ENCODE assay signal across 8 mouse cellular contexts in the genomic region with DNA sequence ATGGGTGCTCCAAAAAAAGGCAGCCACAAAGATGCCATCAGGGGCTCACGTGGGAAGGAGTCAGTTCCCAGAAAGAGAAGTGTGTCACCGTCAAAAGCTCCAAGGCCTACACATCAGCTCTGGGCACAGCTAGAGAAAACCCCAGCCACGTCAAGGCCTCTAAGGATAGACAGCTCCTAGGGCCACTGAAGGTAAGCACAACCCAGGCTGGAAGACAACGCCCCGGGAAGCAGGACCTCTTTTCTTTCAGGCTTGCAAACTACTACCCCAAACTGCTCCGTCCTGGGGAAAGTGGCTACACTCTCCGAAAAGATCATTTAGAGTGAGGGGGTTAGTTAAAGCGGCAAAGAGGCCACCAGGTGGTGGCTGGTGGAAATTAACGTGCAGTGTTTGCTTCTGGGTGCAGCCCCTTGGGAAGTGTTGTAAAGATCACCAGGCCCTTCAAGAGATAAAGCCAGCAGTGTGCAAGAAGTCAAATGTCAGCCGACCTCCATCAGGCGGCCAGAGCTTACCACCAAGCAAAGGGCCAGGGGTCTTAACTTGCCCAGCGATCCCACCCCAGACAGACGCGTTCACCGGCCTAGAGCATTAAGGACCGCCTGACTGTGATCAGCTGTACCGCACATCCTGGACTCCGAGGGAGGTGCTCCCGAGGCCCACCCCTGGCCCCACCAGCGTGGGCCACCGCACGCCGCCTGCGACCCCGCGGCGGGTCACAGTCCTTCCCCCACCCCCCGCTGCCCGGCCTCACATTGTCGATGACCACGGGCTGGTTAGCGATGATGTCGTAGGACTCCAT. TPM values are rescaled to one million over a fixed set of nuclear protein-coding genes. Genes with fewer than 3 reads are reported as not detected.
A peak's percentile ranks its signal among the peaks of the same experiment; 100 is the strongest.
DNase-seq lines count a peak whose midpoint lies in the region; ATAC-seq and TF ChIP-seq lines count a peak whose summit lies in the region.

No protein-coding gene starts in this region.

- peak; percentile 55; the same call in 1 of the 2 replicates for TF ChIP-seq CTCF in brain, embryonic 14.5 days (IDR thresholded peaks at IDR 0.05; ENCODE audit: borderline replicate concordance, extremely low read depth, insufficient read depth, insufficient read length)
- peak; percentile 66 for TF ChIP-seq CTCF in forebrain, postnatal 0 days (IDR thresholded peaks at IDR 0.05; ENCODE audit: low read depth)

- WGBS in forebrain, postnatal 0 days = 4% methylated on average over 33 of the region's 33 CpGs
- WGBS in intestine, embryonic 16.5 days = under 1% methylated on average over 33 of the region's 33 CpGs
- WGBS in liver, embryonic 16.5 days (ENCODE audit: insufficient replicate concordance) = under 1% methylated on average over 33 of the region's 33 CpGs
- under 1% methylated on average over 33 of the region's 33 CpGs for WGBS in neural tube, embryonic 12.5 days

- H3K27me3 ChIP-seq in forebrain, postnatal 0 days (ENCODE audit: insufficient read depth, low read length) = no peaks in the 10 kb centered on the region
- H3K27me3 ChIP-seq in intestine, embryonic 16.5 days (replicated peaks; ENCODE audit: control insufficient read depth, insufficient read depth, low read length) = no peaks in the 10 kb centered on the region
- no peaks in the 10 kb centered on the region for H3K27me3 ChIP-seq in liver, embryonic 16.5 days (ENCODE audit: control insufficient read depth, insufficient read depth, low read depth, low read length)
- no peaks in the 10 kb centered on the region for H3K27me3 ChIP-seq in neural tube, embryonic 12.5 days (replicated peaks)

- H3K36me3 ChIP-seq in forebrain, postnatal 0 days (ENCODE audit: insufficient read depth) = peaks cover 26% of the 10 kb centered on the region
- peaks cover 8% of the 10 kb centered on the region; the same call in 1 of the 2 replicates for H3K36me3 ChIP-seq in intestine, embryonic 16.5 days (ENCODE audit: control insufficient read depth, insufficient read depth, low read length)
- H3K36me3 ChIP-seq in liver, embryonic 16.5 days (ENCODE audit: control insufficient read depth, insufficient read depth) = peaks cover 11% of the 10 kb centered on the region
- H3K36me3 ChIP-seq in neural tube, embryonic 12.5 days = peaks cover 32% of the 10 kb centered on the region

- H3K9ac ChIP-seq in forebrain, postnatal 0 days = peak overlapping the region; percentile 91
- H3K9ac ChIP-seq in intestine, embryonic 16.5 days (ENCODE audit: low read depth, low read length) = peak overlapping the region; percentile 97
- H3K9ac ChIP-seq in liver, embryonic 16.5 days (ENCODE audit: low read depth, low read length) = peak overlapping the region; percentile 88
- peak overlapping the region; percentile 87 for H3K9ac ChIP-seq in neural tube, embryonic 12.5 days

- peak overlapping the region; percentile 86 for H3K27ac ChIP-seq in forebrain, postnatal 0 days (ENCODE audit: low read depth, low read length)
- H3K27ac ChIP-seq in intestine, embryonic 16.5 days (ENCODE audit: low read length) = peak overlapping the region; percentile 82
- H3K27ac ChIP-seq in liver, embryonic 16.5 days (ENCODE audit: low read length) = peak overlapping the region; percentile 69
- H3K27ac ChIP-seq in neural tube, embryonic 12.5 days = peak overlapping the region; percentile 63; the same call in 1 of the 2 replicates

- no peaks in the 10 kb centered on the region for H3K9me3 ChIP-seq in forebrain, postnatal 0 days (ENCODE audit: low read length)
- no peaks in the 10 kb centered on the region for H3K9me3 ChIP-seq in intestine, embryonic 16.5 days (ENCODE audit: control insufficient read depth, low read length)
- H3K9me3 ChIP-seq in liver, embryonic 16.5 days (replicated peaks; ENCODE audit: control insufficient read depth, low read length) = no peaks in the 10 kb centered on the region
- H3K9me3 ChIP-seq in neural tube, embryonic 12.5 days = no peaks in the 10 kb centered on the region

- H3K4me3 ChIP-seq in forebrain, postnatal 0 days (ENCODE audit: low read depth, low read length) = peak overlapping the region; percentile 97
- peak overlapping the region; percentile 99 for H3K4me3 ChIP-seq in intestine, embryonic 16.5 days (ENCODE audit: low read length)
- peak overlapping the region; percentile 82 for H3K4me3 ChIP-seq in liver, embryonic 16.5 days (ENCODE audit: low read depth, low read length)
- peak overlapping the region; percentile 92 for H3K4me3 ChIP-seq in neural tube, embryonic 12.5 days

- peak; percentile 73 for DNase-seq in 416B (ENCODE audit: low read depth)
- DNase-seq in brain, embryonic 14.5 days (ENCODE audit: low read depth) = peak; percentile 59
- DNase-seq in forebrain, postnatal 0 days = peak; percentile 68
- no peak for DNase-seq in testis, postnatal 10 days (ENCODE audit: low spot score)

- peaks cover 13% of the 10 kb centered on the region for H3K4me1 ChIP-seq in forebrain, postnatal 0 days (ENCODE audit: insufficient read depth)
- H3K4me1 ChIP-seq in intestine, embryonic 16.5 days (ENCODE audit: control insufficient read depth, insufficient read depth, low read length) = peaks cover 15% of the 10 kb centered on the region
- H3K4me1 ChIP-seq in liver, embryonic 16.5 days (ENCODE audit: control insufficient read depth, low read depth, low read length) = peaks cover 15% of the 10 kb centered on the region
- H3K4me1 ChIP-seq in neural tube, embryonic 12.5 days = peaks cover 12% of the 10 kb centered on the region

- H3K4me2 ChIP-seq in forebrain, postnatal 0 days (ENCODE audit: low read depth) = peak overlapping the region; percentile 76
- peak overlapping the region; percentile 83 for H3K4me2 ChIP-seq in intestine, embryonic 16.5 days (ENCODE audit: low read depth, low read length)
- H3K4me2 ChIP-seq in liver, embryonic 16.5 days (ENCODE audit: low read depth, low read length) = peak overlapping the region; percentile 79
- H3K4me2 ChIP-seq in neural tube, embryonic 12.5 days (replicated peaks) = peak overlapping the region; percentile 81

- no peak for TF ChIP-seq POLR2A in brain, embryonic 14.5 days (IDR thresholded peaks at IDR 0.05; ENCODE audit: borderline replicate concordance, extremely low read depth, insufficient read depth, insufficient read length, poor library complexity, severe bottlenecking)

- peak; percentile 54 for ATAC-seq in CD4-positive, CD25-positive, alpha-beta regulatory T cell, adult 4 months
- peak; percentile 62 for ATAC-seq in forebrain, postnatal 0 days
- ATAC-seq in intestine, embryonic 16.5 days = peak; percentile 78
- ATAC-seq in liver, embryonic 16.5 days (ENCODE audit: low read depth) = peak; percentile 45
- ATAC-seq in neural tube, embryonic 12.5 days (ENCODE audit: low FRiP score, low read depth) = peak; percentile 84

RNA-seq across cellular contexts. Expression of a gene that starts 0.7 kb away (rescaled TPM):
- not detected for polyA plus RNA-seq in CD4-positive, CD25-positive, alpha-beta regulatory T cell, adult 4 months (2017; shearing (Covaris generic))
- polyA plus RNA-seq in brain, embryonic 14.5 days (2012; rRNA removed) = 0.11 and 0.12 TPM in 2 replicates
- total RNA-seq in forebrain, postnatal 0 days (2014; rRNA removed) = not detected in 2 replicates
- polyA plus RNA-seq in forebrain, postnatal 0 days (2015; fragmentation: Nextera tagmentation; extraction: Ambion mirVana) = 0.39 and 0.71 TPM in 2 replicates
- 0.12 TPM in 1 of 2 replicates, not detected in the other for polyA plus RNA-seq in intestine, embryonic 16.5 days (2015; fragmentation: Nextera tagmentation; extraction: Ambion mirVana)
- polyA plus RNA-seq in liver, embryonic 16.5 days (2015; fragmentation: Nextera tagmentation; extraction: Ambion mirVana) = not detected in 2 replicates
- 0.42 TPM in 1 of 2 replicates, not detected in the other for polyA plus RNA-seq in neural tube, embryonic 12.5 days (2016; fragmentation: Nextera tagmentation; extraction: Ambion mirVana)

RNA-seq across cellular contexts. Expression of a gene that starts 5.0 kb away (rescaled TPM):
- 10 to 100 TPM; 39.0 to 63.5 TPM for polyA plus RNA-seq in CD4-positive, CD25-positive, alpha-beta regulatory T cell, adult 4 months (2017; shearing (Covaris generic))
- 208 and 288 TPM in 2 replicates for polyA plus RNA-seq in brain, embryonic 14.5 days (2012; rRNA removed)
- total RNA-seq in forebrain, postnatal 0 days (2014; rRNA removed) = 137 TPM in 2 replicates
- polyA plus RNA-seq in forebrain, postnatal 0 days (2015; fragmentation: Nextera tagmentation; extraction: Ambion mirVana) = 94.8 and 102 TPM in 2 replicates
- 94.8 and 98.3 TPM in 2 replicates for polyA plus RNA-seq in intestine, embryonic 16.5 days (2015; fragmentation: Nextera tagmentation; extraction: Ambion mirVana)
- 25.4 and 26.0 TPM in 2 replicates for polyA plus RNA-seq in liver, embryonic 16.5 days (2015; fragmentation: Nextera tagmentation; extraction: Ambion mirVana)
- polyA plus RNA-seq in neural tube, embryonic 12.5 days (2016; fragmentation: Nextera tagmentation; extraction: Ambion mirVana) = 119 and 131 TPM in 2 replicates

RNA-seq across cellular contexts. Expression of a gene that starts 18.0 kb away (rescaled TPM):
- 100 to 1,000 TPM; 191 to 317 TPM for polyA plus RNA-seq in CD4-positive, CD25-positive, alpha-beta regulatory T cell, adult 4 months (2017; shearing (Covaris generic))
- polyA plus RNA-seq in brain, embryonic 14.5 days (2012; rRNA removed) = 318 and 374 TPM in 2 replicates
- 302 and 470 TPM in 2 replicates for total RNA-seq in forebrain, postnatal 0 days (2014; rRNA removed)
- polyA plus RNA-seq in forebrain, postnatal 0 days (2015; fragmentation: Nextera tagmentation; extraction: Ambion mirVana) = 761 and 882 TPM in 2 replicates
- polyA plus RNA-seq in intestine, embryonic 16.5 days (2015; fragmentation: Nextera tagmentation; extraction: Ambion mirVana) = 940 and 946 TPM in 2 replicates
- polyA plus RNA-seq in liver, embryonic 16.5 days (2015; fragmentation: Nextera tagmentation; extraction: Ambion mirVana) = 371 and 385 TPM in 2 replicates
- 532 and 537 TPM in 2 replicates for polyA plus RNA-seq in neural tube, embryonic 12.5 days (2016; fragmentation: Nextera tagmentation; extraction: Ambion mirVana)

RNA-seq across cellular contexts. Expression of a gene that starts 26.3 kb away (rescaled TPM):
- not detected for polyA plus RNA-seq in CD4-positive, CD25-positive, alpha-beta regulatory T cell, adult 4 months (2017; shearing (Covaris generic))
- polyA plus RNA-seq in brain, embryonic 14.5 days (2012; rRNA removed) = 0.22 and 0.32 TPM in 2 replicates
- 0.23 TPM in 1 of 2 replicates, not detected in the other for total RNA-seq in forebrain, postnatal 0 days (2014; rRNA removed)
- not detected in 2 replicates for polyA plus RNA-seq in forebrain, postnatal 0 days (2015; fragmentation: Nextera tagmentation; extraction: Ambion mirVana)
- 0.54 and 0.73 TPM in 2 replicates for polyA plus RNA-seq in intestine, embryonic 16.5 days (2015; fragmentation: Nextera tagmentation; extraction: Ambion mirVana)
- 0.14 and 0.37 TPM in 2 replicates for polyA plus RNA-seq in liver, embryonic 16.5 days (2015; fragmentation: Nextera tagmentation; extraction: Ambion mirVana)
- polyA plus RNA-seq in neural tube, embryonic 12.5 days (2016; fragmentation: Nextera tagmentation; extraction: Ambion mirVana) = 0.33 and 0.48 TPM in 2 replicates

RNA-seq across cellular contexts. Expression of a gene that starts 52.3 kb away (rescaled TPM):
- 100 to 1,000 TPM; 178 to 289 TPM for polyA plus RNA-seq in CD4-positive, CD25-positive, alpha-beta regulatory T cell, adult 4 months (2017; shearing (Covaris generic))
- 1.5 and 1.8 TPM in 2 replicates for polyA plus RNA-seq in brain, embryonic 14.5 days (2012; rRNA removed)
- 2.2 and 4.5 TPM in 2 replicates for total RNA-seq in forebrain, postnatal 0 days (2014; rRNA removed)
- 2.1 and 2.9 TPM in 2 replicates for polyA plus RNA-seq in forebrain, postnatal 0 days (2015; fragmentation: Nextera tagmentation; extraction: Ambion mirVana)
- 0.72 and 1.0 TPM in 2 replicates for polyA plus RNA-seq in intestine, embryonic 16.5 days (2015; fragmentation: Nextera tagmentation; extraction: Ambion mirVana)
- polyA plus RNA-seq in liver, embryonic 16.5 days (2015; fragmentation: Nextera tagmentation; extraction: Ambion mirVana) = 0.19 TPM in 2 replicates
- 0.17 and 0.33 TPM in 2 replicates for polyA plus RNA-seq in neural tube, embryonic 12.5 days (2016; fragmentation: Nextera tagmentation; extraction: Ambion mirVana)
